11 mouse cellular contexts compared by ENCODE assay signal in the genomic region with DNA sequence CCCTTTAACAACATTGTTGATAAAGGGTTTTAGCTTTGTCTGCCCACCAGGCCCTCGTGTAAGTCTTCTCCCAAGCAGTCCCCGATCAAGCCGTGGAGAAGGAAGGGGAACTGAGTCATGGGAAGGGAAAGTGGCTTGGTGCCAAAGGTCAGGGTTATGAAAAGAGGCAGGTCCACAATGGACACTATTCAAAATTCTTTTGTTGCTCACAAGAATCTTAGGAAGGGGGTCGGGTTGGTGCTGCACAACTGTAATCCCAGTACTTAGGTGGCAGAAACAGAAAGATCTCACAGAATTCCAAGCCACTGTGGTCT. TPM values are rescaled to one million over a fixed set of nuclear protein-coding genes. Genes with fewer than 3 reads are reported as not detected.
A peak's percentile ranks its signal among the peaks of the same experiment; 100 is the strongest.
DNase-seq lines count a peak whose midpoint lies in the region; ATAC-seq and TF ChIP-seq lines count a peak whose summit lies in the region.
"Had no signal": no experiment of that assay in that cellular context is flagged by ENCODE, and none has a peak within 500 bp of the region (broad histone marks: within the 10 kb centered on the region; RNA-seq: fewer than 3 reads in every experiment).

No protein-coding gene starts in this region.

- no peak overlapping the region for H3K4me3 ChIP-seq in heart, adult 2 months
- H3K4me3 ChIP-seq in lung, embryonic 14.5 days (ENCODE audit: low read depth, low read length), result no peak overlapping the region
- H3K4me3 ChIP-seq in lung, adult 2 months (replicated peaks; ENCODE audit: extremely low read depth, low read depth, low read length), result no peak overlapping the region
- H3K4me3 ChIP-seq in heart, embryonic 13.5 days, result no peak overlapping the region
- H3K4me3 ChIP-seq in neural tube, embryonic 13.5 days, result no peak overlapping the region

- no peak for DNase-seq in heart, adult 2 months
- DNase-seq in heart, postnatal 36 days, result no peak
- no peak for DNase-seq in lung, embryonic 14.5 days
- DNase-seq in lung, adult 2 months, result no peak
- DNase-seq in ovary, adult 18-20 months (ENCODE audit: low spot score), result no peak
- DNase-seq in thymus, postnatal 36 days, result no peak
- DNase-seq: cerebellum, adult 2 months had no signal

- no peak for ATAC-seq in lung, embryonic 14.5 days (ENCODE audit: insufficient read depth)
- no peak for ATAC-seq in heart, embryonic 13.5 days (ENCODE audit: extremely low read depth, insufficient number of reproducible peaks, low FRiP score, low TSS enrichment)
- ATAC-seq in neural tube, embryonic 13.5 days (ENCODE audit: low read depth), result no peak

- no peak overlapping the region for H3K4me2 ChIP-seq in lung, embryonic 14.5 days
- H3K4me2 ChIP-seq in heart, embryonic 13.5 days, result peak overlapping the region; percentile 91; the same call in 1 of the 2 replicates
- peak overlapping the region; percentile 90; the same call in 1 of the 2 replicates for H3K4me2 ChIP-seq in neural tube, embryonic 13.5 days

- no peak for TF ChIP-seq POLR2A in heart, adult 2 months (IDR thresholded peaks at IDR 0.05; ENCODE audit: insufficient read depth, low read depth, low read length)
- TF ChIP-seq POLR2A in lung, adult 2 months (IDR thresholded peaks at IDR 0.05; ENCODE audit: borderline replicate concordance, extremely low read depth, low read depth, low read length), result no peak

- no peaks in the 10 kb centered on the region for H3K27me3 ChIP-seq in heart, adult 2 months (ENCODE audit: control insufficient read depth, insufficient read depth, low read length)
- H3K27me3 ChIP-seq in lung, embryonic 14.5 days (ENCODE audit: insufficient read depth, low read length), result no peaks in the 10 kb centered on the region
- no peaks in the 10 kb centered on the region for H3K27me3 ChIP-seq in heart, embryonic 13.5 days (replicated peaks)
- H3K27me3 ChIP-seq in neural tube, embryonic 13.5 days, result no peaks in the 10 kb centered on the region
- H3K27me3 ChIP-seq: embryonic facial prominence, embryonic 15.5 days had no signal

- H3K9me3 ChIP-seq in lung, embryonic 14.5 days (ENCODE audit: low read depth, low read length), result no peaks in the 10 kb centered on the region
- H3K9me3 ChIP-seq in heart, embryonic 13.5 days, result no peaks in the 10 kb centered on the region
- H3K9me3 ChIP-seq in neural tube, embryonic 13.5 days, result no peaks in the 10 kb centered on the region
- H3K9me3 ChIP-seq: embryonic facial prominence, embryonic 15.5 days had no signal

- no peaks in the 10 kb centered on the region for H3K79me2 ChIP-seq in heart, adult 2 months (replicated peaks; ENCODE audit: control insufficient read depth, insufficient read depth, low read length)

- peaks cover 24% of the 10 kb centered on the region for H3K4me1 ChIP-seq in heart, adult 2 months (ENCODE audit: control insufficient read depth, insufficient read depth, low read length)
- peaks cover 23% of the 10 kb centered on the region for H3K4me1 ChIP-seq in lung, embryonic 14.5 days (ENCODE audit: insufficient read depth)
- peaks cover 27% of the 10 kb centered on the region for H3K4me1 ChIP-seq in lung, adult 2 months (ENCODE audit: control insufficient read depth, insufficient read depth, low read length)
- H3K4me1 ChIP-seq in heart, embryonic 13.5 days, result peaks cover 65% of the 10 kb centered on the region
- peaks cover 34% of the 10 kb centered on the region for H3K4me1 ChIP-seq in neural tube, embryonic 13.5 days (replicated peaks)

- no peak for TF ChIP-seq CTCF in heart, adult 2 months (IDR thresholded peaks at IDR 0.05)
- TF ChIP-seq CTCF in lung, embryonic 14.5 days (IDR thresholded peaks at IDR 0.05; ENCODE audit: low read depth), result no peak
- TF ChIP-seq CTCF in lung, adult 2 months (IDR thresholded peaks at IDR 0.05; ENCODE audit: insufficient read depth, low read length), result no peak

- intact Hi-C loops in heart, adult 2 months (cut with DNase I), result loop anchor here (5.0 kb wide), 3 partner anchors 91 to 186 kb away; no protein-coding TSS in a partner anchor
- intact Hi-C loops in heart, postnatal 36 days (cut with DNase I), result loop anchor here (2.0 to 5.0 kb wide), 3 partner anchors 96 to 186 kb away; no protein-coding TSS in a partner anchor

- H3K27ac ChIP-seq in heart, adult 2 months, result peak overlapping the region; percentile 94
- peak overlapping the region; percentile 85; the same call in 1 of the 2 replicates for H3K27ac ChIP-seq in lung, embryonic 14.5 days (ENCODE audit: low read depth)
- peak overlapping the region; percentile 80 for H3K27ac ChIP-seq in heart, embryonic 13.5 days (replicated peaks)
- no peak overlapping the region for H3K27ac ChIP-seq in neural tube, embryonic 13.5 days (replicated peaks)

- no peak for TF ChIP-seq EP300 in heart, adult 2 months (IDR thresholded peaks at IDR 0.05; ENCODE audit: insufficient read depth, low read depth, low read length)

- H3K9ac ChIP-seq in heart, adult 2 months (ENCODE audit: low read depth, low read length), result peak overlapping the region; percentile 48; the same call in 1 of the 2 replicates
- no peak overlapping the region for H3K9ac ChIP-seq in lung, embryonic 14.5 days
- peak overlapping the region; percentile 77; the same call in 1 of the 2 replicates for H3K9ac ChIP-seq in heart, embryonic 13.5 days
- no peak overlapping the region for H3K9ac ChIP-seq in neural tube, embryonic 13.5 days

- WGBS in heart, adult 2 months, result 20% methylated on average over 4 of the region's 4 CpGs
- 44% methylated on average over 4 of the region's 4 CpGs for WGBS in lung, embryonic 14.5 days
- WGBS in lung, adult 2 months, result 16% methylated on average over 4 of the region's 4 CpGs
- WGBS in heart, embryonic 13.5 days, result 36% methylated on average over 4 of the region's 4 CpGs
- 67% methylated on average over 4 of the region's 4 CpGs for WGBS in neural tube, embryonic 13.5 days

- H3K36me3 ChIP-seq in heart, adult 2 months (ENCODE audit: control insufficient read depth, insufficient read depth, low read length), result peaks cover 7% of the 10 kb centered on the region
- peaks cover 5% of the 10 kb centered on the region; the same call in 1 of the 2 replicates for H3K36me3 ChIP-seq in lung, embryonic 14.5 days (ENCODE audit: insufficient read depth)
- H3K36me3 ChIP-seq in heart, embryonic 13.5 days, result no peaks in the 10 kb centered on the region
- H3K36me3 ChIP-seq in neural tube, embryonic 13.5 days, result no peaks in the 10 kb centered on the region
- H3K36me3 ChIP-seq: embryonic facial prominence, embryonic 15.5 days had no signal

RNA-seq across cellular contexts. Expression of a gene that starts 0.7 kb away (rescaled TPM):
- total RNA-seq in heart, adult 2 months (2021), result 10 to 100 TPM; 30.2 to 41.4 TPM
- polyA plus RNA-seq in heart, adult 2 months (2012; rRNA removed), result 29.4 and 30.7 TPM in 2 replicates
- 10 to 100 TPM; 33.2 to 41.7 TPM for total RNA-seq in heart, postnatal 36 days (2021)
- polyA plus RNA-seq in lung, embryonic 14.5 days (2014; fragmentation: Nextera tagmentation; extraction: Ambion mirVana), result 120 and 125 TPM in 2 replicates
- polyA plus RNA-seq in lung, adult 2 months (2012; rRNA removed), result 70.9 and 74.7 TPM in 2 replicates
- 89.3 and 89.4 TPM in 2 replicates for polyA plus RNA-seq in heart, embryonic 13.5 days (2015; fragmentation: Nextera tagmentation; extraction: Ambion mirVana)
- 54.6 and 56.2 TPM in 2 replicates for polyA plus RNA-seq in neural tube, embryonic 13.5 days (2015; fragmentation: Nextera tagmentation; extraction: Ambion mirVana)

RNA-seq across cellular contexts. Expression of a gene that starts 19.8 kb away (rescaled TPM):
- 100 to 1,000 TPM; 190 to 214 TPM for total RNA-seq in heart, adult 2 months (2021)
- 240 and 262 TPM in 2 replicates for polyA plus RNA-seq in heart, adult 2 months (2012; rRNA removed)
- 100 to 1,000 TPM; 210 to 232 TPM for total RNA-seq in heart, postnatal 36 days (2021)
- polyA plus RNA-seq in lung, embryonic 14.5 days (2014; fragmentation: Nextera tagmentation; extraction: Ambion mirVana), result 206 and 209 TPM in 2 replicates
- polyA plus RNA-seq in lung, adult 2 months (2012; rRNA removed), result 769 and 829 TPM in 2 replicates
- 223 and 250 TPM in 2 replicates for polyA plus RNA-seq in heart, embryonic 13.5 days (2015; fragmentation: Nextera tagmentation; extraction: Ambion mirVana)
- 14.2 and 16.6 TPM in 2 replicates for polyA plus RNA-seq in neural tube, embryonic 13.5 days (2015; fragmentation: Nextera tagmentation; extraction: Ambion mirVana)

RNA-seq across cellular contexts. Expression of a gene that starts 35.8 kb away (rescaled TPM):
- total RNA-seq in heart, adult 2 months (2021), result 10 to 100 TPM; 92.7 to 98.2 TPM
- 81.9 and 91.2 TPM in 2 replicates for polyA plus RNA-seq in heart, adult 2 months (2012; rRNA removed)
- total RNA-seq in heart, postnatal 36 days (2021), result 100 to 1,000 TPM in 1 of 2 experiments, 10 to 100 TPM in 1; 97.7 to 102 TPM
- polyA plus RNA-seq in lung, embryonic 14.5 days (2014; fragmentation: Nextera tagmentation; extraction: Ambion mirVana), result 149 and 168 TPM in 2 replicates
- polyA plus RNA-seq in lung, adult 2 months (2012; rRNA removed), result 46.0 and 51.3 TPM in 2 replicates
- 128 and 146 TPM in 2 replicates for polyA plus RNA-seq in heart, embryonic 13.5 days (2015; fragmentation: Nextera tagmentation; extraction: Ambion mirVana)
- polyA plus RNA-seq in neural tube, embryonic 13.5 days (2015; fragmentation: Nextera tagmentation; extraction: Ambion mirVana), result 117 and 134 TPM in 2 replicates

RNA-seq across cellular contexts. Expression of a gene that starts 45.6 kb away (rescaled TPM):
- under 1 TPM; 0.63 to 0.77 TPM for total RNA-seq in heart, adult 2 months (2021)
- 0.41 and 1.2 TPM in 2 replicates for polyA plus RNA-seq in heart, adult 2 months (2012; rRNA removed)
- under 1 TPM; 0.75 to 0.81 TPM for total RNA-seq in heart, postnatal 36 days (2021)
- 6.8 and 10.2 TPM in 2 replicates for polyA plus RNA-seq in lung, embryonic 14.5 days (2014; fragmentation: Nextera tagmentation; extraction: Ambion mirVana)
- 16.1 and 21.9 TPM in 2 replicates for polyA plus RNA-seq in lung, adult 2 months (2012; rRNA removed)
- 0.59 and 0.68 TPM in 2 replicates for polyA plus RNA-seq in heart, embryonic 13.5 days (2015; fragmentation: Nextera tagmentation; extraction: Ambion mirVana)
- not detected in 2 replicates for polyA plus RNA-seq in neural tube, embryonic 13.5 days (2015; fragmentation: Nextera tagmentation; extraction: Ambion mirVana)
- total RNA-seq: left cerebral cortex, postnatal 36 days had no signal
- polyA plus RNA-seq: cerebellum, adult 2 months had no signal

RNA-seq across cellular contexts. Expression of a gene that starts 52.0 kb away (rescaled TPM):
- 100 to 1,000 TPM; 278 to 293 TPM for total RNA-seq in heart, adult 2 months (2021)
- 456 and 519 TPM in 2 replicates for polyA plus RNA-seq in heart, adult 2 months (2012; rRNA removed)
- 100 to 1,000 TPM; 308 to 344 TPM for total RNA-seq in heart, postnatal 36 days (2021)
- 404 and 439 TPM in 2 replicates for polyA plus RNA-seq in lung, embryonic 14.5 days (2014; fragmentation: Nextera tagmentation; extraction: Ambion mirVana)
- polyA plus RNA-seq in lung, adult 2 months (2012; rRNA removed), result 815 and 1,134 TPM in 2 replicates
- 480 and 561 TPM in 2 replicates for polyA plus RNA-seq in heart, embryonic 13.5 days (2015; fragmentation: Nextera tagmentation; extraction: Ambion mirVana)
- polyA plus RNA-seq in neural tube, embryonic 13.5 days (2015; fragmentation: Nextera tagmentation; extraction: Ambion mirVana), result 408 and 440 TPM in 2 replicates

Comparison
In these comparisons a context has a peak if more than half of its experiments do, and no peak if none do; other contexts are left out.
1. H3K9ac ChIP-seq: peak in heart, adult 2 months (single experiment) and heart, embryonic 13.5 days (single experiment); none in lung, embryonic 14.5 days (single experiment) and neural tube, embryonic 13.5 days (single experiment).
2. RNA of a gene that starts 19.8 kb away (polyA plus RNA-seq): 769 to 829 TPM in lung, adult 2 months, 240 to 262 TPM in heart, adult 2 months, 223 to 250 TPM in heart, embryonic 13.5 days and 206 to 209 TPM in lung, embryonic 14.5 days; 14.2 to 16.6 TPM in neural tube, embryonic 13.5 days; every median in the first group is over 10 times any median in the second.